Mouse (Mus musculus): ENCODE data around the gene Spaca4.

DNA sequence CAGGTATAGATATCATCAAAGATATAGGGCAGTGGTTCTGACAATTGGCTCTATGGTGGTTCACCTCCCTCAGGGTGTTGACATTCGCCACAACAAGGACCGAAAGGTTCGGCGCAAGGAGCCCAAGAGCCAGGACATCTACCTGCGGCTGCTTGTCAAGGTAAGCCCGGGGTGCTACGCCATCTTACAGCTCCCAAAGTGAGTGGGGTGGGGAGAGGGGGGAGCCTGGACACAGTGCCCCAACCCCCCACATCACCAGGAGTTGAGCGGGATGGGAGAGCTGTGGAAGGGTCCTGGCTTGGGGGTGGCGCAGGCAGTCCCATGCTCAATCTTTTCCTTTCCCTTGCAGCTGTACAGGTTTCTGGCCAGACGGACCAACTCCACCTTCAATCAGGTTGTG is 6.4 kb downstream of the Spaca4 start:
- TF ChIP-seq CTCF (IDR thresholded peaks at IDR 0.05; ENCODE audit: insufficient read depth, low read depth, low read length) (no peak), POLR2A (IDR thresholded peaks at IDR 0.05; ENCODE audit: insufficient read depth, low read depth, low read length) (no peak)
